Mouse (Mus musculus): ENCODE measurements at regions not wholly inside any gene's neighbourhood (a gene's known extent, or its start where the extent isn't known, plus 50 kb on each side); places are given as distances from the start of the nearest gene placed in this dataset.

DNA sequence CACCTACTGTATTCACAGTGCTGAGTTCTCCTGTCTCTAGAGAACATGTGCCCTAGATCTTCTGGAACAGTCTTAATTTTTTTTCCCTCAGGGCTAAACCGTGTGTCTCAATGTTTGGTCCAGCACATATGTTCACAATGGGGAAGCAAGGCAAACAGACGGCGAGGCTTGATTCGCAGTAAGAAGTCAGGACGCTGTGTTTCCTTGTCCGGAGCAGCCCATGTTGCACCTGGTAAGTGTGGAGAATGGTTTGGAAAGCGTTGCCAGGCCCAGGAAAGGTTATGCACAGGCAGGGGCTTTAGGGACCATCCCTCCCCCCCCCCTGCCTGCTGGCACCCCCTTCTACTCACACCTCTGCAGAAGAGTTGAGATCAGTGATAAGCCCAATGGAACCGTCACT lies 121.4 kb downstream of the Dact1 start:
- no peaks in the 10 kb centered on the region for H3K9me3 ChIP-seq
- no peak for ATAC-seq (ENCODE audit: borderline replicate concordance, extremely low read depth, low FRiP score, low TSS enrichment)
- WGBS: 61% methylated on average over 8 of the region's 8 CpGs
- no peak overlapping the region for H3K9ac ChIP-seq
- no peak overlapping the region for H3K4me2 ChIP-seq
- H3K27ac ChIP-seq: no peak overlapping the region
- H3K4me1 ChIP-seq: peaks cover 23% of the 10 kb centered on the region
- H3K27me3 ChIP-seq: peaks cover 19% of the 10 kb centered on the region; the same call in 1 of the 2 replicates
- no peak overlapping the region for H3K4me3 ChIP-seq
- no peaks in the 10 kb centered on the region for H3K36me3 ChIP-seq

DNA sequence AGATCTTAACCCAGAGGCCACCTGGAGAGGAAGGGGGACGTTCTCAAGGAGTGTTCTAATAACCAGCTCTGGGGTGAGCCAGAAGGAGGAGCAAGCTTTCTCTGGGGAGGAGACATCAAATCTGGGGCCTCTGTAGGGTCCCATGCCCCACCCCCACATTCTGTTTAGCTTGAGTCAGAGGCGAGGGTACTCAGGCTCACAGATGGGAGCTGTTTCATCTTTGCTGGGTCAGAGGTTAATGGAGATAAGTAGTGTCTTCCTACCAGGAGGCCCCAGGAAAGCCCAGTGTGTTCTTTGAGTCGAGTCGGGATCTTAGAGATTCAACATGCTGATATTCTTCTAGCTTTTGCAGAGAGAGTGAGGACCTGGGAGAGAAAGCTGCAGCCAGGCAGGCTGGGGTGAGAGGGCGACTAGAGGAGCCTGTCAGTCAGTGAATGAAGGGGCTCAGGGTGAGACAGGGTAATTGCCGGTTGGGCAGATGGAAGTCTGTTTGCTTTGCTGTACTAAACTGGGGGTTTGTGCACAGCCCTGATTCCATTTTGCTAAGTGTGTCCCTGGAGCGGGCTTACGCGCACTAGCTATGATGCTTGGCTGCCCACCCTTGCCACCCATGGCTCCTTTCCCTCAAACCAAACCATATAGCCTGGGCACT lies 124.0 kb downstream of the Dact1 start:
- H3K9ac ChIP-seq: no peak overlapping the region
- ATAC-seq (ENCODE audit: borderline replicate concordance, extremely low read depth, low FRiP score, low TSS enrichment): no peak
- no peaks in the 10 kb centered on the region for H3K9me3 ChIP-seq
- no peak overlapping the region for H3K4me2 ChIP-seq
- WGBS: 31% methylated on average over 9 of the region's 9 CpGs
- H3K4me3 ChIP-seq: no peak overlapping the region
- H3K27me3 ChIP-seq: peaks cover 21% of the 10 kb centered on the region; the same call in 1 of the 2 replicates
- H3K27ac ChIP-seq: no peak overlapping the region
- peaks cover 31% of the 10 kb centered on the region for H3K4me1 ChIP-seq
- H3K36me3 ChIP-seq: no peaks in the 10 kb centered on the region

DNA sequence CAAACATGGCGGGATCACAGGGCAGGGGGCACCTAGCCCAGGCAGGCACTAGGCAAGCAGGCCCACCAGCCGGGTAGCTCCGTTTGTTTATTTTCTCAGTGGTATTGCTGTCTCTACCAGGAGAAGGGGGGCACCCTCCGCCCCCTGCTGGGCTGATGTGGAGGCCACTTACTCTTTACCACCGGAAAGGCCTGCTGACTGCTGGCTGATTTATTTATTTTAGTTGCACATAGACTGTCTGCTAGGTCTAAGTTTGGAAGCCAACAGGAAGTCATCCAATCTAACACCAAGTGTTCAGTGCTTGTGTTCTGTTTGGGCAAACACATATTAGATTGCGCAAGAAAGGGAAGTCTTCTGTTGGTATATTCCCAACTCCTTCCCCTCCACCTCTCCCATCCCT lies 128.6 kb downstream of the Dact1 start:
- Histone ChIP-seq H3K27ac (0 out of 2 replicates have a peak overlapping the region, but pooled peaks have one; percentile 37), H3K36me3 (no peaks in the 10 kb centered on the region), H3K27me3 (peaks cover 21% of the 10 kb centered on the region; the same call in 1 of the 2 replicates), H3K9ac (no peak overlapping the region), H3K4me1 (peaks cover 26% of the 10 kb centered on the region), H3K9me3 (no peaks in the 10 kb centered on the region), H3K4me3 (no peak overlapping the region), H3K4me2 (0 out of 2 replicates have a peak overlapping the region, but pooled peaks have one; percentile 6)
- WGBS: 23% methylated on average over 6 of the region's 6 CpGs
- peak; percentile 87 for ATAC-seq (ENCODE audit: borderline replicate concordance, extremely low read depth, low FRiP score, low TSS enrichment)

DNA sequence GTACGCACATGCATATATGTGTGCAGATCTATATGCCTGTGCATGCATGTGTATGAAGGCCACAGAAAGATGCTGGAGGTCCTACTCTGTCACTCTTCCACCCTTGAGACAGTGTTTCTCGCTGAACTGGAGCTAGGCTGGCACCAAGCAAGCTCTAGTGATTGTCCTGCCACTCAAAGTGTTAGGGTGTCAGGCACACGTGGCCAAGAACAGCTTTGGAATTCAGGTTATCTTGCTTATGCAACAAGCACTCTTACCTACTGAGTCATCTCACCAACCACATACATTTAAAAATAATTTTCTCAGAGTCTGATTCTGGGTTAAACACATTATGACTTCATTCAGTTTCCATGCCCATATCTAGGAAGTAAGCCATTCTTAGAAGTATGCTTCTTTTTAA lies 131.2 kb downstream of the Dact1 start:
- H3K27ac ChIP-seq: no peak overlapping the region
- no peak for ATAC-seq (ENCODE audit: borderline replicate concordance, extremely low read depth, low FRiP score, low TSS enrichment)
- peaks cover 13% of the 10 kb centered on the region for H3K4me1 ChIP-seq
- H3K27me3 ChIP-seq: peaks cover 5% of the 10 kb centered on the region; the same call in 1 of the 2 replicates
- no peaks in the 10 kb centered on the region for H3K36me3 ChIP-seq
- WGBS: 69% methylated on average over 3 of the region's 3 CpGs
- no peak overlapping the region for H3K9ac ChIP-seq
- H3K4me2 ChIP-seq: no peak overlapping the region
- no peaks in the 10 kb centered on the region for H3K9me3 ChIP-seq
- H3K4me3 ChIP-seq: no peak overlapping the region

DNA sequence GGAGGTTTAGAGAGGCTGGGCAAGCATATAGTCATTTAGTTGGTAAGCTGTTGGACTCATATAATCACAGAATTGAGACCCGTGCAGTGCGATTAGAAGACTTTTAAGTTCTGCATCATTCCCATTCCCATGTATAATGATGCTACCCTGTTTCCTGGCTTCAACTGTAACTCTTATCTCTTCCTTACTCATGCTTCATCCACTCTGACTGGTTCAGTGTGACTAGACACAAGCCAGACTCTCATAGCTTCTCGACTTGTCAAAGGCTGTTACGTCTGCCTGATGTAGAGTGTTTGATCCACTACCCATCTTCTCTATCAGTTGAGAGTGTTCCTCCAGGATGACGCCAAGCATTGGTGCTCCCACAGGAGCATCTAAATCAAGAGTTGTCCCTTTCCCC lies 131.6 kb downstream of the Dact1 start:
- no peak for ATAC-seq (ENCODE audit: borderline replicate concordance, extremely low read depth, low FRiP score, low TSS enrichment)
- no peak overlapping the region for H3K4me3 ChIP-seq
- H3K27me3 ChIP-seq: peaks cover under 1% of the 10 kb centered on the region; the same call in 1 of the 2 replicates
- 58% methylated on average over 5 of the region's 5 CpGs for WGBS
- no peak overlapping the region for H3K27ac ChIP-seq
- H3K4me2 ChIP-seq: no peak overlapping the region
- H3K36me3 ChIP-seq: no peaks in the 10 kb centered on the region
- no peak overlapping the region for H3K9ac ChIP-seq
- H3K4me1 ChIP-seq: peaks cover 13% of the 10 kb centered on the region
- no peaks in the 10 kb centered on the region for H3K9me3 ChIP-seq

DNA sequence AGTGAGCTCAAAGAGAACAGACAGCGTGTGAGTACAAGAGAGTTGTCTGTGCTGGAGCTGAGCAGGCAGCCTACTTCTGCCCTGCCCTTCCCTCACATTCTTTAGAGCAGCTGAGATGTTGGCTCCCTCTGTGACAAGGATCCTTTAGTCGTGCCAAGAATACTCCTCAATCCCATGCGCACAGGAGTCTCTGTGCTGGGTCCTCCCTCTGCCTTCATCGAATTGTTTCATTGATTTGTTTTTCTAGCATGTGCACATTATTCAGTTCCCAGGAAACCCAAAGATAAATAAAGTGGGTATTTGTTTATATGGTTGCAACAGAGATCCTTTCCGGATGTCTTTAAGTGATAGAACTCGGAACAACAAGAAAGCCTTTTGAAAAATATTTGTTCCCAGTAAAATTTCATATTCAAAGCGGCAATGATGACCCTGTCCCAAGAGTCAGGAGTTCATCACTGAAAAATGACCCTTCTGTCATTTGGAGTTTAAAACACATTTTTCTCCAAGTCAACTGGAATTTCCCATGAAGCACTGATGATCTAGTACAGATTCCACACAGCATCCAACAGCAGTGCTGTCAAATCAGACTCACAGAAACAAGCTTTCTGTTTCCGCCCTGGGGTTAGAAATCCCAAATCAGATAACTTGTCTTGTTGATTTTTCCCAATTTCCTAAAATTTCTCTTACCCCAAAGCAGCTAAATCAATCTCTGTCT lies 136.7 kb downstream of the Dact1 start:
- H3K27me3 ChIP-seq: no peaks in the 10 kb centered on the region
- WGBS: 26% methylated on average over 8 of the region's 8 CpGs

DNA sequence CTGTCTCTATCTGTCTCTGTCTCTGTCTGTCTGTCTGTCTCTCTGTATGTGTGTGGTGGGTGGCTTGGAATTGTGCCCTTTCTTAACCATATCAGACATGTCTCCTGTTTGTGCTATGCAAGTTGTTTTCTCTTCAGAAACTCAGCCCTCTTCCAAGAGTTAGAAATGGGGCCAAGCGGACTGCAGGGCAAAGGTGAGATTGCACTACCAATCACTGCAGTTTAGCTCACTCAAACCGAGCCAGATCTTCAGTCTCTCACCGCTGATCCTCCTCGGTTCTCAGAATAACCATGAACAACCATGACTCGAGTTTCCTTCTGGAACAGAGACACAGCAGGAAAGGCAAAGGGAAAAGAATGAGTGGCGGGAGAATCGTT lies 137.2 kb downstream of the Dact1 start:
- Histone ChIP-seq H3K4me3 (no peak overlapping the region), H3K36me3 (no peaks in the 10 kb centered on the region), H3K4me1 (peaks cover 13% of the 10 kb centered on the region; the same call in 1 of the 2 replicates), H3K27me3 (no peaks in the 10 kb centered on the region), H3K27ac (peak overlapping the region; percentile 63), H3K4me2 (no peak overlapping the region), H3K9ac (no peak overlapping the region), H3K9me3 (no peaks in the 10 kb centered on the region)
- peak; percentile 32; the same call in 1 of the 2 replicates for ATAC-seq (ENCODE audit: borderline replicate concordance, extremely low read depth, low FRiP score, low TSS enrichment)
- WGBS: 34% methylated on average over 7 of the region's 7 CpGs

More for the DNA sequence above, 136.7 kb downstream of the Dact1 start:
- H3K4me2 ChIP-seq: no peak overlapping the region
- no peaks in the 10 kb centered on the region for H3K36me3 ChIP-seq
- no peak overlapping the region for H3K4me3 ChIP-seq
- H3K4me1 ChIP-seq: peaks cover 13% of the 10 kb centered on the region; the same call in 1 of the 2 replicates
- no peaks in the 10 kb centered on the region for H3K9me3 ChIP-seq
- peak; percentile 82; the same call in 1 of the 2 replicates for ATAC-seq (ENCODE audit: borderline replicate concordance, extremely low read depth, low FRiP score, low TSS enrichment)
- H3K27ac ChIP-seq: peak overlapping the region; percentile 63
- no peak overlapping the region for H3K9ac ChIP-seq

DNA sequence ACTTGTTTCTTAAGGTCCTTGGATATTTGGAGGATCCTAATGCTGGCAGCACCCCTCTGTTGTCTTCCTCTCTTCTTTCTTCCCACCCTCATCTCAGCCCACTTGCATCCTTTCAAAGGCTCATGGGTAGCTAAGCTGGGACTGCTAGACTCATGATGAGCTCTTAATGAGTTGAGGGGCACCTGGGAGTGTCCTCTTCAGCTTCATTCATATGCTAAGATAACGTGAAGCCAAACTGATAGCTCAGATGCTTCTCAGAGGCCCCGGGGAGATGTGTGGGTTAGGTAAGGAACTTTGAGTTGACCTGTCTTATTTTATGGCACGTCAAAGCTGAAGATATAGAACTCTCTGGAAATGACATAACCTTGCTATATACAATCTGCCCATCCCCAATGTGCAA lies 139.3 kb downstream of the Dact1 start:
- WGBS: 62% methylated on average over 3 of the region's 3 CpGs
- Histone ChIP-seq H3K27ac (no peak overlapping the region), H3K4me2 (no peak overlapping the region), H3K36me3 (no peaks in the 10 kb centered on the region), H3K9me3 (no peaks in the 10 kb centered on the region), H3K4me1 (peaks cover 13% of the 10 kb centered on the region; the same call in 1 of the 2 replicates), H3K9ac (no peak overlapping the region), H3K4me3 (no peak overlapping the region), H3K27me3 (no peaks in the 10 kb centered on the region)
- ATAC-seq (ENCODE audit: borderline replicate concordance, extremely low read depth, low FRiP score, low TSS enrichment): no peak

DNA sequence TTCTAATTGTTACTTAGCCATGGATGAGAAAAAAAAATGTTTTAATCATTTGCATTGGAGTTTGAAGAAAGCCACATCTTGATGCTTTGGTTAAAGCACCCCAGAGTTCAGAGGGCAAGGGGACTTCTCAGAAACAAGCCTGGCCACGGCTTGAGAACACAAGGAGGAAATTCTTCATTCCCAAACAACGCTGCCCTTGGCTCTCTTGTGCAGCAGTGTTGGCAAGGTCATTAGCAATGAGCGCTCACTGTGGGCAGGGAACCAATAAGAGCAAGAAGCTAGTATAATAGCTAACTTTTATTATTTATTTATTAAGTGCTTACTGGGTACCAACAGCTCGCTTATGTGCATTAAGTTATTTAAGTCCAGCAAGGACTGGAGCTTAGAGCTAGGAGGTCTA lies 140.4 kb downstream of the Dact1 start:
- H3K27me3 ChIP-seq: no peaks in the 10 kb centered on the region
- no peak for ATAC-seq (ENCODE audit: borderline replicate concordance, extremely low read depth, low FRiP score, low TSS enrichment)
- no peak overlapping the region for H3K4me3 ChIP-seq
- no peak overlapping the region for H3K27ac ChIP-seq
- no peak overlapping the region for H3K9ac ChIP-seq
- no peaks in the 10 kb centered on the region for H3K9me3 ChIP-seq
- 55% methylated on average over 4 of the region's 4 CpGs for WGBS
- H3K36me3 ChIP-seq: no peaks in the 10 kb centered on the region
- H3K4me1 ChIP-seq: peaks cover 13% of the 10 kb centered on the region; the same call in 1 of the 2 replicates
- H3K4me2 ChIP-seq: no peak overlapping the region

DNA sequence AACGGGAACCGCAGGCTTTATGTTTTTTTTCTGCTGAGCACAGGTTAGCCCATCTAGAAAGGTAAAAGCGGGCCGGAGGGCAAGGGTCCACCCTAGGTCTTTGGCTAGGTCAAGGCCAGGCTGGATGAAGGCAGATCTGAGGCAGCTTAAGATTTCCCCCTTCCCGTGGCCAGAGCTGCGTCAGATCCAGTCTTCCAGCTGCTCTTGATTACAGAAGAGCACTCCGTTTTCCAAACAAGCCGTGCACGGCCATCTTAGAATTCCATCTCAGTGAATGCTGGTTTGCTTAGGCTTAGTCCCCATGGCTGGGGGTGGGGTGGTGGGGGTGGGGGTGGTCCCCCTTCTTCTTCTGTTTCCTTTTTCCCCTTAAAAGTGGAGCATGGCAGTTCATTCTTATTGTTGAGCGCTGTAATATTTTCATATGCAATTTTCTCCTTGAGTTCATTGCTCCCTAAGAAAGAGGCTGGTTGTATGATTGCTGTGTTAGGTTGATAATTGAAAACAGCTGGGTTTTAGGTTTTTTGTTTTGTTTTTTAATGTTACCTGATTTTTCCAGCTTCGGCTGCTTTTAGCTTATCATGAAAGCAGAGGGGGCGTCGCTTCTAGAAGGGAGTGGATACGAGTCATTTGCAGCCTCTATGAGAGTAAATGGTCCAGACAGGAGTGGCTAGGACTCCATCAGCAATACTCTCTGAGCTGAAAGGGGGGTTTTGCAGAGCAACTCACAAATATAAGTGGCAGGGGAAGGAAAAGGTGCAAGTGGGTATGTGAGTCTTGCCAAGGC lies 141.2 kb downstream of the Dact1 start:
- Histone ChIP-seq H3K4me2 (no peak overlapping the region), H3K9ac (no peak overlapping the region), H3K4me1 (peaks cover 13% of the 10 kb centered on the region; the same call in 1 of the 2 replicates), H3K27ac (no peak overlapping the region), H3K9me3 (no peaks in the 10 kb centered on the region), H3K36me3 (no peaks in the 10 kb centered on the region), H3K27me3 (no peaks in the 10 kb centered on the region), H3K4me3 (no peak overlapping the region)
- WGBS: 61% methylated on average over 14 of the region's 14 CpGs
- ATAC-seq (ENCODE audit: borderline replicate concordance, extremely low read depth, low FRiP score, low TSS enrichment): no peak

DNA sequence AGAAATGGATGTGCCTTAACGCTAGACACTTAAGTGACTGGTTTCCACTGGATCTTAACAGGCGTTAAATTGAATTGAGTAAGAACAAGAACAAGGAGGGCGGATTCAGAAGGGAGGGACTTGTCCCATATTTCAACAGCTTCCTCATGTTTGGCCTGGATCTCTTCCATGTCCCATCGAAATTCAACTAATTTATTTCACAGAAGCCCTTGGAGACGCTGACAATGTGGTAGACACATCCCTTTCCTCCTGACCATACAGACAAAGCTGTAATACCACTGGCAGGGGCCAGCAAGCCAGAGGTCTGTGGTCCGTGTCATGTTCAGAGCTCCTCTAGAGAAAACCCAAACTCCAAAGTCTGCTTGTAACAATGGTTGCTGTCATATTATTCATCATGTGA lies 147.2 kb downstream of the Dact1 start:
- no peaks in the 10 kb centered on the region for H3K9me3 ChIP-seq
- H3K27ac ChIP-seq: no peak overlapping the region
- no peaks in the 10 kb centered on the region for H3K27me3 ChIP-seq
- ATAC-seq (ENCODE audit: borderline replicate concordance, extremely low read depth, low FRiP score, low TSS enrichment): peak; percentile 63; the same call in 1 of the 2 replicates
- WGBS: 52% methylated on average over 6 of the region's 6 CpGs
- no peaks in the 10 kb centered on the region for H3K36me3 ChIP-seq
- H3K4me1 ChIP-seq: peaks cover 20% of the 10 kb centered on the region
- no peak overlapping the region for H3K9ac ChIP-seq
- no peak overlapping the region for H3K4me3 ChIP-seq
- H3K4me2 ChIP-seq: no peak overlapping the region

Data from lung, embryonic 15.5 days (tissue).